Mouse (Mus musculus) right cerebral cortex, postnatal 10 days (tissue): ENCODE measurements at regions not wholly inside any gene's neighbourhood (a gene's known extent, or its start where the extent isn't known, plus 50 kb on each side); places are given as distances from the start of the nearest gene placed in this dataset.
A peak's percentile ranks its signal among the peaks of the same experiment; 100 is the strongest.

Source experiments
- DNase-seq, 2 experiments: peaks; one replicate each; pipeline ENCODE4 v3.0.0; 2021; ENCODE audit warnings: low spot score in 2 of 2

- no peak for DNase-seq
Measured at GRCm38 (mm10) chr10:84024901-84025300, 302.2 kb downstream of the 1500009L16Rik start.

- no peak for DNase-seq
Measured at GRCm38 (mm10) chr10:84026798-84027197, 304.1 kb downstream of the 1500009L16Rik start.

- no peak for DNase-seq
Measured at GRCm38 (mm10) chr10:84036131-84036877, 313.6 kb downstream of the 1500009L16Rik start.

- DNase-seq: no peak
Measured at GRCm38 (mm10) chr10:84048706-84049105, 326.0 kb downstream of the 1500009L16Rik start.

- DNase-seq: no peak
Measured at GRCm38 (mm10) chr10:84052696-84053095, 330.0 kb downstream of the 1500009L16Rik start.

GRCm38 (mm10) chr10:84054551-84055336 lies 332.1 kb downstream of the 1500009L16Rik start:
- DNase-seq: peak; percentile 54 to 62

GRCm38 (mm10) chr10:84055402-84056167 lies 332.9 kb downstream of the 1500009L16Rik start:
- no peak for DNase-seq

GRCm38 (mm10) chr10:84056323-84057169 lies 333.9 kb downstream of the 1500009L16Rik start:
- DNase-seq: no peak

- DNase-seq: no peak
Measured at GRCm38 (mm10) chr10:84058301-84058700, 335.6 kb downstream of the 1500009L16Rik start.

GRCm38 (mm10) chr10:84059646-84060491 lies 337.2 kb downstream of the 1500009L16Rik start:
- DNase-seq: no peak

GRCm38 (mm10) chr10:84060492-84061218 lies 338.0 kb downstream of the 1500009L16Rik start:
- DNase-seq: peak; percentile 84 to 87

- no peak for DNase-seq
Measured at GRCm38 (mm10) chr10:84067052-84067650, 344.5 kb downstream of the 1500009L16Rik start.

GRCm38 (mm10) chr10:84069806-84070205 lies 347.1 kb downstream of the 1500009L16Rik start:
- no peak for DNase-seq

GRCm38 (mm10) chr10:84072866-84073483 lies 350.3 kb downstream of the 1500009L16Rik start:
- DNase-seq: no peak

GRCm38 (mm10) chr10:84075581-84075980 lies 352.9 kb downstream of the 1500009L16Rik start:
- DNase-seq: no peak

GRCm38 (mm10) chr10:84080236-84080635 lies 357.6 kb downstream of the 1500009L16Rik start:
- no peak for DNase-seq

GRCm38 (mm10) chr10:84081673-84082072 lies 358.7 kb downstream of the Nuak1 start:
- DNase-seq: no peak

- no peak for DNase-seq
Measured at GRCm38 (mm10) chr10:84087528-84087927, 352.9 kb downstream of the Nuak1 start.

- no peak for DNase-seq
Measured at GRCm38 (mm10) chr10:84087929-84088328, 352.5 kb downstream of the Nuak1 start.
